Mouse (Mus musculus): Measurements from ENCODE around the gene Ppil4. TPM values are rescaled to one million over a fixed set of nuclear protein-coding genes. Genes with fewer than 3 reads are reported as not detected.
A peak's percentile ranks its signal among the peaks of the same experiment; 100 is the strongest.

Gene Ppil4
- polyA plus RNA-seq, 1 experiment from 2014 or later, result 42.1 TPM

GRCm38 (mm10) chr10:7864184-7864583 lies 71.5 kb downstream of the Ppil4 start:
- Histone ChIP-seq H3K27me3 (replicated peaks) (peaks cover 12% of the 10 kb centered on the region), H3K27ac (replicated peaks) (no peak overlapping the region), H3K36me3 (no peaks in the 10 kb centered on the region), H3K9me3 (replicated peaks) (no peaks in the 10 kb centered on the region), H3K9ac (replicated peaks) (no peak overlapping the region), H3K4me2 (no peak overlapping the region), H3K4me1 (peaks cover 9% of the 10 kb centered on the region), H3K4me3 (replicated peaks) (no peak overlapping the region)
- 83% methylated on average over 6 of the region's 6 CpGs for WGBS
- ATAC-seq (ENCODE audit: low FRiP score), result no peak

DNA sequence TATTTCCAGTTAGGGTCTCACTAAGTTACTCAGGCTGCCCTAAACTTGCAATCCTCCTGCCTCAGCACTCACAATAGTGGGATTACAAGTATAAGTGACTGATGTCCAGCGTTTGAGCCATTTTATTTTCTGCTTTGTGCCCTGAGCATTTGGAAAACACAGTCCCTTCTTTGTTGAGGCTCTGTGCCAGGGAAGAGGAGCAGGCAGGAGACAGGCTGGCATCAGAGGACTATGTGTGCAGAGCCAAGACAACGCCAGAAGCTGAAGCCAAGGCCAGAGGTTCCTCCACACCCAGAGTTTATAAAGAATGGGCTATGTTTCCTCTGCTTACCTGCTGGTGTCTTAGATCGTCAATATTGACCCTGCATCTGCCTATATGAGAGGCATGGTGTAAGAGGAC lies 72.1 kb downstream of the Ppil4 start:
- no peak for ATAC-seq (ENCODE audit: low FRiP score)
- H3K27me3 ChIP-seq (replicated peaks), result peaks cover 12% of the 10 kb centered on the region
- no peak overlapping the region for H3K9ac ChIP-seq (replicated peaks)
- no peaks in the 10 kb centered on the region for H3K36me3 ChIP-seq
- H3K4me1 ChIP-seq, result peaks cover 9% of the 10 kb centered on the region
- no peak overlapping the region for H3K4me2 ChIP-seq
- H3K4me3 ChIP-seq (replicated peaks), result no peak overlapping the region
- 83% methylated on average over 3 of the region's 3 CpGs for WGBS
- H3K27ac ChIP-seq (replicated peaks), result no peak overlapping the region
- no peaks in the 10 kb centered on the region for H3K9me3 ChIP-seq (replicated peaks)

- peak; percentile 29; the same call in 1 of the 2 replicates for ATAC-seq (ENCODE audit: low FRiP score)
- Histone ChIP-seq H3K4me2 (peak overlapping the region; percentile 69), H3K27ac (replicated peaks) (no peak overlapping the region), H3K4me3 (replicated peaks) (peak overlapping the region; percentile 40), H3K27me3 (replicated peaks) (peaks cover 12% of the 10 kb centered on the region), H3K36me3 (no peaks in the 10 kb centered on the region), H3K9me3 (replicated peaks) (no peaks in the 10 kb centered on the region), H3K9ac (replicated peaks) (peak overlapping the region; percentile 40; the same call in 1 of the 2 replicates), H3K4me1 (peaks cover 9% of the 10 kb centered on the region)
- 18% methylated on average over 50 of the region's 50 CpGs for WGBS
Observed at GRCm38 (mm10) chr10:7866762-7867665, 74.3 kb downstream of the Ppil4 start.

DNA sequence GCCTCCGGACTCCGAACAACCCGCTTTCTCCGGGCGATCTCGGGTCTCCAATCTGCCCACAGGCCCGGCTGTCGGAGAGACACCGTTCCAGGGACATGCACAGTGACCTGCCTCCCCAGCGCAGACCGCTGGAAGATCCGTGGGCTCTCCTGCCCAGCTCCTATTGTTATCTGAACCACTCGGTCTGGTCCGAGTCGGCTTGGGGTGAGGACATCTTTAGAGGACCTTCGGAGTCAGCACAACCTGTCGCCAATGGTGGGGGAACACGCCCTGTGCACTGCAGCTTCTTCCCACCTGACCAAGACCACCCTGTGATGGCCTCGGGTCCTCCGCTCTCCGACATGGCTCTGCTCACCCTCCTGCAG lies 75.0 kb downstream of the Ppil4 start:
- Histone ChIP-seq H3K9ac (replicated peaks) (peak overlapping the region; percentile 40; the same call in 1 of the 2 replicates), H3K9me3 (replicated peaks) (no peaks in the 10 kb centered on the region), H3K4me1 (peaks cover 9% of the 10 kb centered on the region), H3K27me3 (replicated peaks) (peaks cover 12% of the 10 kb centered on the region), H3K4me3 (replicated peaks) (peak overlapping the region; percentile 40), H3K36me3 (no peaks in the 10 kb centered on the region), H3K27ac (replicated peaks) (no peak overlapping the region), H3K4me2 (peak overlapping the region; percentile 69)
- peak; percentile 29; the same call in 1 of the 2 replicates for ATAC-seq (ENCODE audit: low FRiP score)
- WGBS, result 26% methylated on average over 21 of the region's 21 CpGs

DNA sequence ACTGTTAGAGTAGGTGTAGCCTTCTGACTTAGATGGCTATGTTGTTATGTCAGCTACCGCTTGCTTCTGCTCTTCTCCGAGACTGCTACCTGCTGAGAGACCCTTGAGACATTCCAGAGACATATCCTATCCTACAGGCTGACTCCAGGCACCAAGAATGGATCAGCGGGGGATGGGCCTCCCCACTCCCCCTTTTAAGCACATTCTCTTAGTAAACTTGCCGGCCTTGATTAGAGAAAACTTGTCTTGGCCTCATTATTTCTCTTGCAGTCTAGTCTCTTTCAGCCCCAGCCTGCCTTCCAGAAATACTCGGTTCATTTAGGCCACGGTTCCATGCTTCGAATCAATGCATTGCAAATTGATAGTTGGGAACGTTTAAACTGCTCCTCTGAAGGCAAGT lies 77.1 kb downstream of the Ppil4 start:
- 69% methylated on average over 8 of the region's 8 CpGs for WGBS
- no peaks in the 10 kb centered on the region for H3K36me3 ChIP-seq
- no peak overlapping the region for H3K4me2 ChIP-seq
- no peak overlapping the region for H3K27ac ChIP-seq (replicated peaks)
- ATAC-seq (ENCODE audit: low FRiP score), result no peak
- no peaks in the 10 kb centered on the region for H3K9me3 ChIP-seq (replicated peaks)
- no peak overlapping the region for H3K9ac ChIP-seq (replicated peaks)
- H3K4me1 ChIP-seq, result peaks cover 9% of the 10 kb centered on the region
- H3K27me3 ChIP-seq (replicated peaks), result peaks cover 12% of the 10 kb centered on the region
- no peak overlapping the region for H3K4me3 ChIP-seq (replicated peaks)

GRCm38 (mm10) chr10:7870571-7871315 lies 78.1 kb downstream of the Ppil4 start:
- 73% methylated on average over 11 of the region's 11 CpGs for WGBS
- no peak for ATAC-seq (ENCODE audit: low FRiP score)

DNA sequence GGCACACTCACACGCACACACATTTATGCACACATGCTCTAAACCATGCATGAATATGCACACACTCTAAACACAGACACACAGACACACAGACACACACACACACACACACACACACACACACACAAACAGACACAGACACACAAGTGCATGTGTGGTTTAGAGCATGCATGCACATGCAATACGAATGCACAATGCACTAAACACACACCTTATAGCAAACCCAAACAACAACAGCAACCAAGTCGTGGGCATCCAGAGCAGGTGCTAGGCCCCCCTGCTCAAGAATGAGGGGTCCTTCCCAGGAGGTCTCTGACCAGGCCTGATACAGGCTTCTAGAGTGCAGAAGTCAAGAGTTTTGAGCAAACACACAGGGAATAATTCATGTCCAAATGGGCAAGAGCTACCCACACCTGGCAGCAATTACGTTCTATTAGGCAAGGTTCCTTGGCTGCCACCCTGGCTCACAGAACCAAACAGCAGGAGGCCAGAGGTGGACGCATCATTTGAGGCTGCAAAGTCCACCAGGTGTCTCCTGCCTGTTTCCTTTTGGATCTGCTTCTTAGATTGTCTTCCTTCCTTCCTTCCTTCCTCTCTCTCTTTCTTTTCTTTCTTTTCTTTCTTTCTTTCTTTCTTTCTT lies 78.8 kb downstream of the Ppil4 start:
- Histone ChIP-seq H3K9me3 (replicated peaks) (no peaks in the 10 kb centered on the region), H3K4me3 (replicated peaks) (no peak overlapping the region), H3K4me2 (no peak overlapping the region), H3K27me3 (replicated peaks) (peaks cover 11% of the 10 kb centered on the region), H3K4me1 (peaks cover 9% of the 10 kb centered on the region), H3K9ac (replicated peaks) (no peak overlapping the region), H3K36me3 (no peaks in the 10 kb centered on the region), H3K27ac (replicated peaks) (no peak overlapping the region)
- 84% methylated on average over 5 of the region's 5 CpGs for WGBS
- ATAC-seq (ENCODE audit: low FRiP score), result no peak

More at GRCm38 (mm10) chr10:7870571-7871315, 78.1 kb downstream of the Ppil4 start:
- Histone ChIP-seq H3K9ac (replicated peaks) (no peak overlapping the region), H3K9me3 (replicated peaks) (no peaks in the 10 kb centered on the region), H3K4me1 (peaks cover 9% of the 10 kb centered on the region), H3K4me3 (replicated peaks) (no peak overlapping the region), H3K27ac (replicated peaks) (no peak overlapping the region), H3K36me3 (no peaks in the 10 kb centered on the region), H3K27me3 (replicated peaks) (peaks cover 12% of the 10 kb centered on the region), H3K4me2 (no peak overlapping the region)

Small RNAs within 50 kb of the gene (microRNA-seq; reads per million reads assigned to microRNA genes)
- 1.0 reads per million for gene Mir5104

Other genes starting within 250 kb of the Ppil4 start
- 37.6 and 49.1 TPM in 2 replicates for gene Lrp11, start 203.1 kb upstream of the Ppil4 start, polyA plus RNA-seq (2015; fragmentation: Nextera tagmentation; extraction: Ambion mirVana)
- 28.3 and 34.4 TPM in 2 replicates for gene Nup43, start 125.4 kb upstream of the Ppil4 start, polyA plus RNA-seq (2015; fragmentation: Nextera tagmentation; extraction: Ambion mirVana)
- 187 and 194 TPM in 2 replicates for gene Pcmt1, start 111.8 kb upstream of the Ppil4 start, polyA plus RNA-seq (2015; fragmentation: Nextera tagmentation; extraction: Ambion mirVana)
- gene Lats1, start 111.7 kb upstream of the Ppil4 start, polyA plus RNA-seq (2015; fragmentation: Nextera tagmentation; extraction: Ambion mirVana), result 7.7 and 7.8 TPM in 2 replicates
- gene Katna1, start 66.9 kb upstream of the Ppil4 start, polyA plus RNA-seq (2015; fragmentation: Nextera tagmentation; extraction: Ambion mirVana), result 25.6 and 32.1 TPM in 2 replicates
- gene Ginm1, start 67 bp upstream of the Ppil4 start, polyA plus RNA-seq (2015; fragmentation: Nextera tagmentation; extraction: Ambion mirVana), result 54.0 and 58.5 TPM in 2 replicates
- 0.19 and 0.34 TPM in 2 replicates for gene Zc3h12d, start 39.6 kb downstream of the Ppil4 start, polyA plus RNA-seq (2015; fragmentation: Nextera tagmentation; extraction: Ambion mirVana)
- 12.1 and 13.5 TPM in 2 replicates for gene Tab2, start 163.3 kb downstream of the Ppil4 start, polyA plus RNA-seq (2015; fragmentation: Nextera tagmentation; extraction: Ambion mirVana)

Data from neural tube, embryonic 15.5 days (tissue).